Mouse (Mus musculus) mouse embryonic stem cell (cell line): ENCODE results near the gene Zfp180.

Experiments
- in situ Hi-C, 2 experiments: fragments of 300-500 bp; cut with MboI; formaldehyde crosslinking; loops; 1 replicate in 1 of 2; 3 replicates in 1 of 2; pipeline ENCODE4 v1.14.3; 2019 to 2020; ENCODE audit warnings: low sequenced_read_pairs in 2 of 2, low pct_unique_long_range_greater_than_20kb in 1 of 2, mixed read lengths in 1 of 2; ENCODE audit not compliant: unreplicated experiment in 1 of 2

Zfp180 gene

GRCm38 (mm10) chr7:24081634-24082431, at the start of gene Zfp180:
Gene Zfp180 (plus strand): TSS chr7:24081924.
- in situ Hi-C loops = no loop called here

DNA sequence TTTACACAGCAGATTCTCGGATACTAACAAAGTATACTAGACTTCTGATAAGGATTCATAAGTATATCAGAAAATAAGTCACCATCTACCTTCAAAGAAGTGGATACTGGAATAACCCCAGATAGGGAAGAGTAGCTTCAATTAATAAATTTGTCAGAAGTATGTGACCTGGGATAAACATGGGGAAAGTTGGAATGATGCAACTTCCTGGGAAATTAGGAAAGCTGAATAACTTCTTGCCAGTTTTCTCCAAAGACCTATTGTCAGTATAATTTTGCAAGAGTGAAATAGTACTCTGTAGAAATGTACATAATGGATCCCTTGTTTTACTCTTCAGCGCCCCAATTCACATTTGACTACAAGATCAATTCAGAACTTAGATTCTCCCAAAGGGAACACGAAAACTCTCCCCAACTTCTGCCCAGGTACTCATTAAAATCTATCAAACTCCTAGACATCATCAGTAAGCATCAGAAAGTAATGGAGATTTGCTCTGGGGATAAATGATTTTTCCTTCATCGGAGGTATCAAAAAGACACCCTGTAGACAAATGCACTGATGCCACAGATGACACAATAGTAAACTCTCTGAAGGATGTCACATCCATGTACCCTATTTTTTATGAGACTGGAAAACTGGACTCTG, 28.9 kb upstream of the Zfp180 start, which contains the start of gene Vmn1r183:
Gene Vmn1r183 (plus strand): TSS at position 595 of the 645 bp plus-strand sequence.
- in situ Hi-C loops = loop anchor here in 1 of 2 experiments (25.0 kb wide), 1 partner anchor 90 kb away; the partner anchor contains the start of genes Vmn1r180 and Vmn1r181

DNA sequence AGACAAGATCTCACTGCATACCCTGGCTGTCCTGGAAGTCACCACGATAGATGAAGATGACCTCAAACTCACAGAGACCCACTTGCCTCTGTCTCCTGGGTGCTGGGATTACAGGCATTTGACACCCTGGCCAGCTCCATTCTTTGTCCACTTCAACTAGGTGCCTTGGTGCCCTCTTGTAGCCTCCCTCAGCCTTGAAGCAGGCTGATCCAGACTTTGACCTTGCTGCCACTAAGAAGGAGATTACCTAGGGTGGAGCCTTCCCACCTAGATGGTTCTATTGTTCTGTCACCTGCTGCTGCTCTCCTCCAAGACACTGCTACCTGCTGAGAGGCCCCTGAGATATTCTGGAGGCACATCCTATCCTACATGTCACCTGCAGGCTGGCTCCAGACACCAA, 7.3 kb upstream of the Zfp180 start:
- in situ Hi-C loops = loop anchor here in 1 of 2 experiments (25.0 kb wide), 1 partner anchor 112 kb away; the partner anchor contains the start of genes Vmn1r180 and Vmn1r181

DNA sequence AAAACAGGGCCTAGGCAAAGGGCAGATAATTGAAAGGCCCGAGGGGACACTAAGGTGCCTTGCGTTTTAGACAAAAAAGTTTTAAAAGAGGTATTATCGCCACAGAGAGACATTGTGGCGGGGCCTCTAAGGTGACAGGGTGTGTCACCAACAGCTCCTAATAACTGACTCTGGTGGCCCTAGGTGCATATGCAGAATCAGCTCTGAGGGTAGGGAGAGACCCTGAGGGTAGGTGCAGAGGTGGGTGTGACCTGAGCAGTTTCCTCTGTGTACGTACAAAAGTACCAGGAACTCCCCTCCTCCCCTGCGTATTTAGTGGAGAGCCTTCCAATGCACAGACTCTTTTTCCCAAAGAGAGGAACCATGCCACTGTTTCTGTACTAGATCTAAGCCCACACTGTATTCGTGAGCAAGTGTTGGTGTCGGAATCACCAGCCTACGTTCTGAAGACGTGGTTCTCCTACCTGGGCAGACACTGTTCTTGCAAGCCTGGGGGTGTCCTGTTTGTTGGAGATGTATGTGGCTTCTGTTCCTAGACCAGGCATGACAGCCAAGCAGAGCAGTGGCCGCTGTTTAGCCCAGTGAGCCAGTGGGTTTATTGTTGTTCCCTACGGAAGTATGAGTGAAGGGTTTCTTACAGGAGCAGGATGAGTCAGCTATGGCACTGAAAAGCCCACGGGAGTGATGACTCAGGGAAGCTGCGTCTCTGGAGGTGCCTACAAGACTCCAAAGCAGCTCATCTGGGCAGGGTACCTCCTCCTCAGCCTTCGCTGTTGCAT, 922 bp downstream of the Zfp180 start:
- in situ Hi-C loops = no loop called here

DNA sequence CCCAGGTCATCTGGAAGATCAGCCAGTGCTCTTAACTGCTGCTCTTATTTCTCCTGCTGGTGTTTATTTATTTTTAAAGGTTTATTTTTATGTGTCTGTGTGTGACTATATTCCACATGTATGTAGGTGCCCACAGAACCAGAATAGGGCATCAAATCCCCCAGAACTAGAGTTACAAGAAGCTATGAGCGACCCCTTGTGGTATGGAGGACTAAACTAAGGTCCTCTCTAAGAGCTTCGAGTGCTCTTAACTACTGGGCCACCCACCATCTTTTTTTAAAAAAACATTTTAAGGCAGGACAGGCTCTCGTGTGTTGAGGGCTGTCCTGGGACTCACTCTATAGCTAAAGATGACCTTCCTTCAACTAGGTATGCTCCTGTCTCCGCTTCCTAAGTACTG, 5.1 kb downstream of the Zfp180 start:
- in situ Hi-C loops = no loop called here

DNA sequence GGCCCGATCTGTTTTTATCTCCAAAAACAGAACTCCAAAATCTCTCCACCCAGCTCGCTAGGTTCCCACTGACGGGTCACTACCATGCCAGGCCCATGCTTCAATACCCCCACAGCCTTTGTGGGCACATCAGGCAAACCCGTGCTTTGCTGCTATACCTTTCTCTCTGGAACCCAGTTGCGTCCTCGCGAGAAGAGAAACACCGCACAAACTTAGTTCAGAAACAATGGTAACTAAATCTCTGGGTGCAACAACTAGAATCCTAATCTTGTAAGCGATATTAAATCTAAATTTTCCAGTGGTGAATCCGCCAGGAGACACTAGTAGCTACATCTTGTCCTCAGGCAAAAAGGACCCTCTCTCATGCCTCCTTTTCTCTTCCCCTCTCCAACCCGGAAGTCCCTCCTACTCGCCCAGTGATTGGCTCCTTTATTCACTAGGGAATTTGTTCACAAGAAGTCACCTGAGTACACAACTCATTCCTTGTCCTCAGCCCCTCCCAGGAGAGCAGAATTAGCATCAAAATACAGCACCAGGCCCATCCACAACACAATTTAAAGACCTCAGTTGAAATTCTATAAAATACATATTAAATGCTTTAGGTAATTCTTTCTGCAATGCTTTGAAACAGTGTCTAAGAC, 5.9 kb downstream of the Zfp180 start:
- in situ Hi-C loops = no loop called here

- in situ Hi-C loops = no loop called here
Measured at GRCm38 (mm10) chr7:24104403-24104802, 22.7 kb downstream of the Zfp180 start.

- in situ Hi-C loops = no loop called here
Measured at GRCm38 (mm10) chr7:24105144-24105703, 23.5 kb downstream of the Zfp180 start.

DNA sequence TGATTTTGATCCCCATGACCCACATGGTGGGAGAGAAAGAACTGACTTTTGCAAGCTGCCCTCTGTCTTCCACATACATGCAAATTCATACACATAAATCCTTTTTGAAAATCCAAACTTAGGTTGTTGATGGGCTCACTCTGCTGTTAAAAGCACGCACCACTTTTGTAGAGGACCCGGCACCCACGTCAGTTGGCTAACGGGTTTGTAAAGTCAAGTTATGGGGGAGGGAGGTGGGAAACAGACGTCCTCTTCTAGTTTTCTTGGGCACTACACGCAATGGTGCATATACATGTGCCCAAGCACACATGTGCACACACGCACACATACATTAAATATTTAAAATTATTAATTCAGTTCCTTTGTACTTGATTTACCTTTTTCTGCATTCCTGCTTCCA, 29.1 kb downstream of the Zfp180 start:
- in situ Hi-C loops = no loop called here

DNA sequence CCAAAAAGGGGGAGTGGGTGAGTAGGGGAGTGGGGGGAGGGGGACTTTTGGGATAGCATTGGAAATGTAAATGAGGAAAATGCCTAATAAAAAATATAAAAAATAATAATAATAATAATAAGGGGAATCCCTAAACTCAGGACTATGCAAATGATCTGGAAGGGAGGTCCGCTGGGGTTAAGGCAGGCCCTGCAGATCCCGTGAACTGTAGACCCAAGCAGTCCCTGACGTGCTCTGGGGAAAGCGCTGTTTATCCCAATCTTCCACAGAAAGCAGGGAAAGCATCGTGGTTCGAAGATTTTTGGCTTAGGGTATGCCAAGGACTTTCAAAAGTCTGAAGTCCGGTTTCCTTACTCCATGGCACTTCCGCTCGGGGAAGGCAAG, 30.0 kb downstream of the Zfp180 start:
- in situ Hi-C loops = no loop called here

- in situ Hi-C loops = no loop called here
Measured at GRCm38 (mm10) chr7:24112156-24112856, 30.6 kb downstream of the Zfp180 start, which contains the start of gene Zfp112. Gene Zfp112 (plus strand): TSS chr7:24112314.

DNA sequence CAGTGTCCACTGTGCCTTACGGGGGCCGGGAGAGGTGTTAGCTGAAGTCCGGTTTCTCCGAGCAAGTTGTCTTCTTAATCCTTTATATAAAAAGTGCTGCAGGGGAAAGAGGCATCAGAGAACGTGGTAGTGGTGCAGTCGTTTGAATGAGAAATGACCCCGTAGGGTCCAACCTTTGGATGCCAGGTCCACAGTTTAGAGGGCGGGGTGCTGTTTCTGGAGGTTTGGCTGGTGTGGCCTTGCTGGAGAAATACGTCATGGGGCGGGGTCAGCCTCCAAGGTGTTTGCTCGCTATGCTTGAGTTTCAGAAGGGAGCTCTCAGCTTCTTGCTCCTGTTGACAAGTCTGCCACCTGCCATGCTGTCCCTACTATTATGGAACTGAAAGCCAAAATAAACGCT, 31.3 kb downstream of the Zfp180 start:
- in situ Hi-C loops = no loop called here

DNA sequence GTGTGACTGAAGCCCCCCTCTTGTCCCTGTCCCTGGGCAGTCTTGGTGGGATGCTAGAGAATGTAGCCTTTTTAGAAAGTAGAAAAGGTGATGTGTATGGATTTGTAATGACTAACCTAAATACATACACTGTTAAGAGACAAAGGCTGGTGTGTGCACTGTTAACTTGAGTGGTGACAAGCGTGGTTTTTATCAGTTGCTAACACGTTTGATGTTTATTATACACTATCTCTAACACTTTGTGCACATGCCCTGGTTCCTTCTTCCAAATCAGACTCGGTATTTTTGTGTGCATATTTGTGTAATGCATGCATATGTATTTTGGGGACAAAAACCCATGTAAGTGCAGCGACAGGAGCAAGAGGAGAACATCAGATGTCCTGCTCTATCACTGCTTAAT, 34.9 kb downstream of the Zfp180 start:
- in situ Hi-C loops = no loop called here

DNA sequence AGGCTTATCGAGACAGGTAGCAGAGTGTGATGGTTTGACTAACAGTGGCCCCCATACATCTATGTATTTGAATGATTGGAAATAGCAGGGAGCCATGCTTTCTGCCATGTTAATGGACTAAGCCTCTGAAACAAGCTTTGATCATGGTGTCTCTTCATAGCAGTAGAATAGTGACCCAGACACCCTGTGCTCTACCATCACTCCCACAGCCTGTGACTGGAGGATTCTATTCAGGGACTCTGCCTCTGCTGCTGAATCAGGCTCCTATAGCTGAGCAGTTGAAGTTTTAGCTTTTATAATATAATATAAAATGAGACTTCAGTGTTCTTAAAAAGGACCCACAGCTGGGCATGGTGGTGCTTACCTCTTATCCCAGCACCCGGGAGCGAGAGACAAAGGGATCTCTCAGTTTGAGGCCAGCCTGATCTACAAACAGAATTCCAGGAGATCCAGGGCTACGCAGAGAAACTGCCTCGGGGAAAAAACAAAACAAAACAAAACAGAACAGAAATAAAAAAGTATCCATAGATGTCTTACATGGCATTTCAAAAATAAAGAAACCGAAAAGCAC, 51.8 kb downstream of the Zfp180 start:
- in situ Hi-C loops = loop anchor here in 1 of 2 experiments (25.0 kb wide), 1 partner anchor 146 kb away; no protein-coding TSS in a partner anchor

DNA sequence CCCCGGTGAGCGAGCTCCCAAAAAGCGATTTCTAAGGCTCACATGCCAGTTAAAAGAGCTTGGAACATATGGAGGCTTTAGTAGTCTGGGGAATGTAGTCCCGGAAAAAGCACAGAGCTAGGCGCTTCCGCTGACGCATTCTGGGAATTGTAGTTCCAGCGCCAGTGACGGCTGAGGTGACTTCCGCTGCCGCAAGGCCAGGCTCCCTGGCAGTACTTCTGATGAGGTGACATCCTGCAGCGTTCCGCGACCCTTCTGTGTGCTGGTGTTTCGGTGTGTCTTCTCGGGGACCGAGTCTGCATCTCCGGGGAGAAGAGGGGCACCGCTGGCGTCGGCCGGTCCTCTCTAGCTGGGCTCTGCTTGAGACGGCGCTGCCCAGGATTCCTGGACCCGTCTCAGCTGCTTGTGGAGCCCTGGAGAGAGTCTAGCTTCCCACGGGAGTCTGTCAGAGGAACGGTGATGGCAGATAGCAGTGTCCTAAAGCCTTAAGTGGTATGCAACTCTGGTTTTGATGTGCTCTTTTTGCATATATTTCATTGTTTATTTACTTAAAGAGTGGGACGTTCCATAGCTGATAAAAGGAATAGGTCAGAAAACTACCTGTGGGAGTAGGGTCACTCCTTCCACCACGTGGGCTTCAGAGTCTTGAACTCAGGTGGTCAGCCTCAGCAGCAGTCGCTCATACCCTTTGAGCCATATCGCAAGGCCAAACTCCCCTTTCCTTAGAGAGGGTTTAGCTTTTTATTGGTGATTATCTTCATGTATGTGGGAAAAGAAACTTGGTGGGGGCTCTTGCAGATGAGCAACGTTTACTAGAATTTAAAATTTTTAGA, 52.5 kb downstream of the Zfp180 start, which contains the start of gene Zfp235:
Gene Zfp235 (plus strand): TSS at position 174 of the 833 bp plus-strand sequence.
- in situ Hi-C loops = loop anchor here in 1 of 2 experiments (25.0 kb wide), 1 partner anchor 147 kb away; no protein-coding TSS in a partner anchor

DNA sequence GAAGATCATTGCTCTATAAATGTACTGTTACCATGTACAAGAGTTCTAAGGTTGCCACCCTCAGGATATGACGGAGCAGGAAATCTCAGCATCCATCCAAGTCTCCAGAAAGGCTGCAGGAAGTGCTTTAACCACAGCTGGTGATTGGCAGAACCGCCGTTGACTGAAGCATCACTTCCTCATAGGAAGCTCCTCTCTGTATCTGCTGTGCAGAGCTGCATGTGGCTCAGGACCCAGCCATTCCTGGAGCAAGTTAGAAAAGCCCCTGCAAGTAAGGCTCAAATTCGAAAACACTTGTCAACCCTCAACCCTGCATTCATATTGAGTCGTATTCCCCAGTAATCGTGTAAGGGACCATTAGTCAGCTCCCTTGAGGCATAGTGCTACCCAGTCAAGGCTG, 60.8 kb downstream of the Zfp180 start:
- in situ Hi-C loops = loop anchor here in 1 of 2 experiments (25.0 kb wide), 1 partner anchor 155 kb away; no protein-coding TSS in a partner anchor
